Mouse (Mus musculus) megakaryocyte, adult 5-6 weeks (primary cell): ENCODE data around the gene Pcna. TPM values are rescaled to one million over a fixed set of nuclear protein-coding genes. Genes with fewer than 3 reads are reported as not detected.

Source experiments
- ATAC-seq: 2 replicates; pipeline ENCODE4 v1.8.0; 2016; ENCODE audit warnings: mild to moderate bottlenecking, inconsistent platforms; ENCODE audit not compliant: poor library complexity, severe bottlenecking
- total RNA-seq, 2 experiments: library from RNA; stranded (forward) in 1 of 2; stranded (reverse) in 1 of 2; fragments of 153-499, 151-499 nt in 1 of 2; fragments of 221-1000, 200-1000 nt in 1 of 2; gene quantifications; 2 replicates each; pipeline versions ENCODE4 v1.2.3 to v1.2.4; 2015 to 2017

Pcna gene
- total RNA-seq (2015) (619 and 646 TPM in 2 replicates), total RNA-seq (2017) (482 and 494 TPM in 2 replicates)

DNA sequence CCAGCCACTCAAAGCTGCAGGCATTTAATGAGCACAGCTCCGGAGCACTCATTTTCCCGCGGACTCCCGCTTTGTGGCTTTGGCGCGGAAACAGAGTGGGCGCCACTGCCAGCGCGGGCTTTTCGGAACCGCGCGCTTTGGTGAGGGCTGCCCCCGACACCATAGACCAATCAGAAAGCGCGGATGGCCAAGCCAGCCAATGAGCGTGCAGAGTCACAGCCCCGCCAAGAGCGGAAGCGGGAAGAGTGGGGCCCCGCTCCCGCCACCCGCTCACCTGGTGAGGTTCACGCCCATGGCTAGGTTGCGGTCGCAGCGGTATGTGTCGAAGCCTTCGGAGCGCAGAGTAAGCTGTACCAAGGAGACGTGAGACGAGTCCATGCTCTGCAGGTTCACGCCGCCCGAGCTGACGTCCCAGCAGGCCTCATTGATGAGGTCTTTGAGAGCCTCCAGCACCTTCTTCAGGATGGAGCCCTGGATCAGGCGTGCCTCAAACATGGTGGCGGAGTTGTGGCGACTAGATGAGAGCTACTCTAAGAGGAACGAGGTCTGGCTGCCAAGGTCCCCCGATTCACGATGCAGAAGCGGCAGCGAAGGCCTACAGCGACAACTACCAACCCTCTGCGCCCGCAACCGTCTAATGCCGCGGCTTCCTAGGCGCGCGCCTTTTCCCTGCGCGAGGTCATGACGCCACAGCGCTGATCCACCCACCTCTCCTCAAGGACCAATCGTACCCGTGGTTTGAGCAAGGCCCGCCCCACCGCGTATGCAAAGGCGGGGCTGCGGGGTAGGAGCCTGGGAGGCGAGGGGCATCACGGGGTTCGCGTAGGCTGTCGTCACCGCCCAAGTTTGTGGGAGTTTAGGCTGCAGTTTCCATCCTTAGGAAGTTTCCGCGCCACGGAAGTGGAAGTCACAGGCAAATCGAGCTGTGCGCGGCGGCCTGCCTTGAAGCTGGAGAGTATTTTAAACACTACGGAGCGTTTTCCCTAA is at the start of gene Pcna:
Gene Pcna (minus strand): TSS at position 773 of the 987 bp plus-strand sequence.
- ATAC-seq, result peak; percentile 93

DNA sequence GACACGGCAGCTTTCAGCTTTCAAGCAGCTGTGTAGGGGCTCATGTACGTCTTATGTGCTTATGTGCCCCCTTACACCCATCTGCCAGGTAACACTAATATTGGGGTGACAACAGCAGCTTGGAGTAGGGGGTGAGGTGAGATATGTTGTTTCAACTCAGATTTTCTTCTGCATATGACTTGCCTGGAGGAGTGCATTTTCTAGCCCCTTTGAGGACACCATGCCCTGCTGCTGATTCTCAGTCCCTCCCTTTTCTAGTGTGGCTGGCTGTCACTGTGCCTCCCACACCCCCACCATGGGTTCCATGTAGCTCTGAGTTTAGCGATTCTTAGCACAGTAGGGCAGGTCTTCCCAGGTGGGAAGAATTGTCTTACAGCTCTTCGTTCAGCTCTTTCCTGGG is 48.3 kb upstream of the Pcna start:
- no peak for ATAC-seq

DNA sequence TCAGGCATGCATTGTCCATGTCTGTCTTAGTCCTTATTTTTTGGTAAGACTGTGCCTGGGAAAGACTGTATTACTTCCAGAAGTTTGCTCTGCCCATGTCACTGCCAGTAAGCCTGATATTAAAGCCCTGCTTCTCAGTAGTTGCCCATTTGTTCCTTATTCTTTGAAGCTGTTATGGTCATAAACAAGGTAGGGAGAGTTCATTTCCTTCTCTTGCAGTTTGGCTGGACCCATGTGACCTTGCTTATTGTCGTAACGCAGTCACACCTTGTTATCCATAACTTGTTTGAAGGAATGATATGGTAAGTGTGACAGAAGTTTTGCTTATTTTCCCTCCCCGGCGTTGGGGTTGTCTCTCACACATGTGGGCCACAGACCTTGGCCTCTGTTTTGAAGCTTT is 45.1 kb upstream of the Pcna start:
- no peak for ATAC-seq

DNA sequence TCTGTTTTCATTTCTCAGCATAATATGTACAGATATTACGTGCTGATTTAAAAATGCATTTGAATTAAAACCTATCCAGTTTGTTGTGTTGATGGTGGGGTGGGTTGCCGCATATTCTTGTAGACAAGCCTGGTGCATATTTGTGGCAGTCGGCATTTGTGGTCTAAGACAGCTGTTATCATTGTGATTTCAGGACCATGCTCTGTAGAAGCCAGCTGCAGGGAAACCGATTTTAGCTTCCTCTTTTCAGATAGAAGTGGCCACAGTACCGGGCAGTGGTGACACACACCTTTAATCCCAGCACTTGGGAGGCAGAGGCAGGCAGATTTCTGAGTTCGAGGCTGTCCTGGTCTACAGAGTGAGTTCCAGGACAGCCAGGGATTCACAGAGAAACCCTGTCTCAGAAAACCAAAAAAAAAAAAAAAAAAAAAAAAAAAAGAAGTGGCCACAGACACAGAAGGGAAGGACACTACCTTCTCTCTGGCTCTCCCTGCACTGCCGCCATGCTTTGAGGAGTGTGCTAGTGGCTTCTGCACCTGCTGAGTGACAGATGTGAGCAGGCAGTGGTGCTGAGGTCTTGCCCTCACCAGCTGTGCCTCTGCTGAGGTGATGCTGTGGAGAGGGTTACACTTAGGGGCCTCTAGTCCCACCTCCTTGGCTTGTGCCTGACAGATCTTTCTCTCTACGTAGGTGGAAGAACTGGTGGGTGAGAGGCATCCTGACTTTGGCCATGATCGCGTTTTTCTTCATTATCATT is 40.8 kb upstream of the Pcna start:
- ATAC-seq, result peak; percentile 59

DNA sequence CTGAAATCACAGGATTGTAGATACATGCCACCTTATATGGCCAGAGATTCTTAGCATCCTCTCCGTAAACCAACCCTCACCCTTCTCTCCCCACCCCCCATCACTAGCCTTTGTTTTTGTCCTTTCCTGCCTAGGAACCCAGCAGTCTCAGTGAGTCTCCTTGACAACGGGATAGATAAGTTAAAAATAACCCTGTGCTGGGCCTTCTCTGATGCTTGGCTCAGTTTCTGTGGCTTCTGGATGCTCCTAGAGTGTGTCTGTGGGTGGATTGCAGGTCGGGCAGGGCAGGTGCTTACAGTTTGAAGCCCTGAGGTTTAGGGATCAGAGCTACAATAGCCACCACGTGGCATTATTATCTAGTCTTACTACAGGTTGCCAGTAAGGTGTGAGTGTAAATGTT is 39.0 kb upstream of the Pcna start:
- no peak for ATAC-seq

DNA sequence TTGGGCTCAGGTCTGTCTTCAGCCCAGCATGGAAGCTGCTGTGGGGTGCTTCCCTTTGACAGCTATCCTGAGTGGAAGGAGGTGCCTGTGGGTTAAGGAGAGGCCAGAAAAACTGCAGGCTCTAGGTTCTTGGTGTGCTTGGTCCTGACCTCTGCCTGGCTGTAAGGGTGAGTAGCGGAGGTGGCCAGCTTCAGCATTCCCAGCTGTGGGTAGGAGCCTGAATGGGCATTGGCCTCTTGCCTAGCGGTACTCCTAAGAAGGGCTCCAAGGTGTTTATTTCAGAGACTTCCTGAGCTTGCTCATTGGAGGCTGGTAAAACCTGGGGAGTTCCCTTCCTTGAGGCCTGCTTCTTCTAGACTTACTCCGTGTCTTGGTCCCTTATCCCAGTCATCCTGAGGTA is 38.2 kb upstream of the Pcna start:
- no peak for ATAC-seq

DNA sequence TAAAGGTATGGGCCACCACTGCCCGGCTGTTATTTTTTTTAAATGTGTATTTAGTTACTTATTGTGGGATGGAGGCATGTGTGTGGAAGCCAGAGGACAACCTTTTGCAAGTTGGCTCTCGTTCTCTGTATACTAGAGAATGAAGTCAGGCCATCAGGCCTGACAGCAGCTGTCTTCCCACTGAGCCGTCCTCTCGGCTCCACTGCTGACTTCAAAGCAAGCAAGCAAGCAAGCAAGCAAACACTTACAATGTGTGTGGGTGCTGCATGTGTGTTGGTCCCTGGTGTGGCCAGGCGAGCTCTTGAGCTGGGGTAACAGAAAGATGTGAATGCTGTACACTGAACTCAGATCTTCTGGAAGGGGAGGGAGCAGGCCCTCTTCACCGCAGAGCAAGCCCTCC is 37.7 kb upstream of the Pcna start:
- ATAC-seq, result no peak

DNA sequence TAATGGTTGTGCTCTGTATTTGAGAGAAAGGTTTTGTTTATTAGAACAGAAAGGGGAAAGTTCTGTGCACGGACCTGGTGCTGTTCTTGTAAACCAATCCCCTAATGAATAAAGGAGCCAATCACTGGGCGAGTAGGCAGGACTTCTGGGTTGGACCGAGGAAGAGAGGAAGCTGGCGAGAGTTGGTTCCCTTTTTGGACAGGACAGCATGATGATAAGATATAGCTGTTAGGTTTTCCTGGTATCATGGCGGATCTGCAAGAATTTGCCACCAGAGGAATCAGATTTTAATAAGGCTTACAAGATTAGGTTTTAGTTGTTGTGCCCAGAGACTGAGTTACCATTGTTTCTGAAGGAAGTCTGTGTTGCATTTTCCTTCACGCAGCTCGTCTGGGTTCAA is 36.1 kb upstream of the Pcna start:
- peak; percentile 63; the same call in 1 of the 2 replicates for ATAC-seq

DNA sequence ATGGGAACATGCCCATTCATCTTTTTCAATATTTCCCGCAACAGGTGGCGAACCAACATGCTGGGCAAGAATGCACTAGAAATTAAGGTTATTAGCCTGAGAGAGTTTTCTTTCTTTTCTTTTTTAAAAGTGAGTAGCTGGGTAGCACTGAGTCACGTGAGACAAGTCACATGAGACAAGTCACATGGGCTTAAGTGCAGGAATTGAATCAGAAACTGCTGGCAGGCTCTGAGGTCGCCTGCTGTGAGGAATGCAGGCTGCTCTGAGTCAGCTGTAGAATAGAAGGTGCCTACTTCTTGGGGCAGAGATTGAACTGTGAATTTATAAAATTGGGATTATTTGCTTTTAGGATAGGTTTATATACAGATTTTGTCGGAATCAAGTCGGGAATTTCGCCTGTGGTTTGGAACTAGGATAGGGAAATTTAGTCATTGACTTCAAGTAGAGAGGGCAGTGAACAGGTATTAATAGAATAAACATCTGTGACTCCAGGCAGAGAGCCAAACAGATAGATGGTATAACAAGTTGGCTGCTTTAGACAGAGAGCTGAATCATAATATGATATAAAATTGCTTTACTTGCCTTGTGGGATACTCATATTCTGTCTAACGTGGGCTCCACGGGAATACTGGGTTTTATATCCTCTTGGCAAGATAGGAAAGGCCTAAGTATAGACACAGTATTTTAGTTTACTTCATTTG is 33.4 kb upstream of the Pcna start:
- no peak for ATAC-seq

DNA sequence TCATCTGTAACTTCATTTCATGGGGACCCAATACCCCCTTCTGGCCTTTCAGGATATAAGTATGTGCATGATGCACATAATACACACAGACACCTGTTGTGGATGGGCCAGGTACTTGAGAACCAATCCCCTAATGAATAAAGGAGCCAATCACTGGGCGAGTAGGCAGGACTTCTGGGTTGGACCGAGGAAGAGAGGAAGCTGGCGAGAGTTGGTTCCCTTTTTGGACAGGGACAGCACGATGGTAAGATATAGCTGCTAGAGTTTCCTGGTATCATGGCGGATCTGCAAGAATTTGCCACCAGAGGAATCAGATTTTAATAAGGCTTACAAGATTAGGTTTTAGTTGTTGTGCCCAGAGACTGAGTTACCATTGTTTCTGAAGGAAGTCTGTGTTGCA is 32.6 kb upstream of the Pcna start:
- ATAC-seq, result peak; percentile 53; the same call in 1 of the 2 replicates

DNA sequence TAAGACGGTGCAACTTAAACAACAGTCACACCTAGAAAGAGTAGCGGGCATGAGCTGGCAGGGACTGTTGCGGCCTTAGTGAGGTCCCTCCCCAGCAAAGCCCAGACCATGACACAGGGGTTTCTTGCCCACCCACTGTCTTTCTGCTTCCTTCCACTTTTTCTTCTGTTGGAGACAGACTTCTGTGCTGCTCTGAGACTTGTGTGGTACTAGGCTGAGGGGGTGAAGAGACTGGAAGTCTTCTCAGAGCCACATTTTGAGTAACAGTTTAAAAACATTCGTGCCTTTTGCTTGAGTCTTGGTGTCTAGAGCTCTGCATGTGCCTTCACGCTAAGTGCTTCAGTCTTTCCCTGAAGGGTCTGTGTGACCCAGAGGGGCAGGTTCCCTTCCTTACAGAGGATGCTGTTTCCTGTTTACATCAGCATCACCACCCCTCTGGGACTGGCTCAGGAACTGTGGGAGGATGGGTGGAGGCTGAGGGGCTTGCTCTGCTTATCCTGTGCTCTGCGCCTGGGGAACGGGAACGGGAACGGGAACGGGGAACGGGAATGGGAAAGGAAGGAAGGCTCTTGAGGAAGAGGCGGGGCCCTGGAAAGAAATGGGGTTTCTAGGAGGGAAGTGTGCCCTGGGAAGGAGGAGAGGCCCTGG is 31.5 kb upstream of the Pcna start:
- no peak for ATAC-seq

DNA sequence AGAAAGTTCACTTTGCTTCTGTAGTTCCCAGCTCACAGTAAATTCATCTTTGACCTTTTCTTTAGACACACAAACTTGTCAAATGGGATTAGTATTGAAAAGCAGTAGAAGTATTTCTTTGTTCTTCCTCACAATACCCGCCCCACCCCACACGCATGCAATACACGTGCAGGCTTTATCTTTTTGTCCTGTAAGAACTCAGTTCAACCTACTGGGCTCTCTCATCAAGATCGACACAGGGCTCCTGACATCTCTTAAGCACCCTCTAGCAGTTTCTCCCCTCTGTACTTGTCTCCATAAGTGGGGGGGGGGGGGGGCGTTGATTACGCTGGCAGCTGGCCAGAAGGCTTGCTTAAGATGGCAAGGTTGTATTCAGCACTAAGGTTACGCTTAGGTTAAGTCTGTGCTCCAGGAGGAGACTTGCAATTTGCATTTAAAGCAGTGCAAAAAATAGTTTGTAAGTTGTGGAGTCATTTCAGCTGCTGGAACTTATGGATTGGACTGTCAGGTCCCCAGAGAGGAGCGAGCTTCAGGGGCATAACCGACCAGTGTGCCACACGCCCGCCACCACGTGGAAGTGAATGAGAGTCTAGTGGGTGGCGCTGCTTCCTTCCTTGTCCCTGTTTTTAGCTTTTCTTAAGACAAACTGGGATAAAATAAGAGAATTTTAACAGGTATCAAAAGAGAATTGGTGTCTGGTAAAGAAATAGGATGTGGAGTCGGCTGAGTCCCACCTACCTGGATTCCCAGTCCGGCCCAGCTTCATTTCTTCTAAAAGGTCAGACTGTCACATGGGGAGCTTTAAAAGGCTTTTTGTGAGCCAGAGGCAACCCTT is 30.3 kb upstream of the Pcna start:
- ATAC-seq, result no peak

DNA sequence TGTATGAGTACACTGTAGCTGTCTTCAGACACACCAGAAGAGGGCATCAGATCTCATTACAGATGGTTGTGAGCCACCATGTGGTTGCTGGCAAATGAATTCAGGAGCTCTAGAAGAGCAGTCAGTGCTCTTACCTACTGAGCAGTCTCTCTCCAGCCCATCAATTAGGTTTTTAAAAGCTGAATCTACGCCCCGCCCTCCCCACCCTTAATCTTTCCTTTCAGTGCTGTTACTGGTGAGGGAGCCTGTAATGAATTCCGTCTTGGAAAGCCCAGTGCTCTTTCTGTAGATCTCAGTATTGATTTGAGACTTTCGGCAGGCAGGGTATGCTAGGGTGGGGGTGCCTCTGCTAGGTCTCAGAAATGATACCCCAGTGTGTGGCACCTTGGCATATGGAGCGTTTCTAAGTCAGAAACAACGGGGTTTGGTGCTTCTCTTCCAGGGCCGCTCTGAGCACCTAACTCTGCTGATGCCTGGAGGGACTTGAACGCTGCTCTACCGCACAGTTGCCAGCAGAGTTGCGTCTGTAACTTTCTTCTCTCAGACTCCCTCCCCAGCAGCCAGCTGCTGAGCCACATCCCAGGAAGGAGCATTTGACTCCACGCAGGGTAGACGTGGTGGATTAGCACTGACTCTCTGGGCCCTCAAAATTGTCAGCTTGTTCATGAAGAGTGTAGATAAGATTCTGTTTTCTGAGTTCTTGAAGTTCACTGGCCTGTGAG is 29.5 kb upstream of the Pcna start:
- ATAC-seq, result no peak

DNA sequence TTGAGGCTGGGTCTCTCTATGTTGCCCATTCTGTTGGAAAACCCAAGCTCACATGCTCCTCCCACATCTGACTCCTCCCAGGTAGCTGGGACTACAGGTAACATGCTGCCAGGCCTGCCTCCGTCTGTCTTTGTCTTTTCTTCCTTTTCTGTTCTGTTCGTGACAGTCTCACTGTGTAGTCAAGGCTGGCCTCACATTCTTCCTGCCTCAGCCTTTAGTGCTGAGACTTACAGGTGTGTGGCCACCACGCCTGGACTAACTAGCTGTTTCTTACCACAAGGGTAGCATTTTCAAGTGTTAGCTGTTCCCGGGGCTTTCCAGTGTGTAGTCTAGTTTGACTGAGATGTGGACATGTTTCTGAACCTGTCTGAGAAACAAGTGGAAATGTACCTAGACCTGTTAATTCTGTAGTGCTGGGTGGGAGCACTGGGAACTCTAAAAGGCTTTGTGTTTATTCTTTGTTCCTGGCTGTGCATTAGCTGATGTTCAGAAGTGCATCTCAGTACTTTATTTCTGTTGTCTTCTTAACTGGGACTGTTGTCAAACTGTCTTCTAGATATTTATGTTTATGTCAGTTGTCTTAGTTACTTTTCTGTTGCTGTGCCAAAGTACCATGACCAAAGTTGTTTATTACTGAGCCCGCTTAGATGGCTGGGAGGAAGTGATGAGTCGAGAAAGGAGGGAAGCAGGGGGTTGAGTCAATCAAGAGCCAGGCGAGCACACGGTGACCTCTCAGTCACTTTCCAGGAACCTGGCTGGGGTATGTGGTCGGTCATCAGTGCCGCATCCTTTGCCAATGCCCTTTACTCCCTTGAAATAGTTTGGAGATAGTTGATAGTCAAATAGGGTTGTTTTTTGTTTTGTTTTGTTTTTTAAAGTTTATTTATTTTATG is 28.7 kb upstream of the Pcna start:
- ATAC-seq, result peak; percentile 73

DNA sequence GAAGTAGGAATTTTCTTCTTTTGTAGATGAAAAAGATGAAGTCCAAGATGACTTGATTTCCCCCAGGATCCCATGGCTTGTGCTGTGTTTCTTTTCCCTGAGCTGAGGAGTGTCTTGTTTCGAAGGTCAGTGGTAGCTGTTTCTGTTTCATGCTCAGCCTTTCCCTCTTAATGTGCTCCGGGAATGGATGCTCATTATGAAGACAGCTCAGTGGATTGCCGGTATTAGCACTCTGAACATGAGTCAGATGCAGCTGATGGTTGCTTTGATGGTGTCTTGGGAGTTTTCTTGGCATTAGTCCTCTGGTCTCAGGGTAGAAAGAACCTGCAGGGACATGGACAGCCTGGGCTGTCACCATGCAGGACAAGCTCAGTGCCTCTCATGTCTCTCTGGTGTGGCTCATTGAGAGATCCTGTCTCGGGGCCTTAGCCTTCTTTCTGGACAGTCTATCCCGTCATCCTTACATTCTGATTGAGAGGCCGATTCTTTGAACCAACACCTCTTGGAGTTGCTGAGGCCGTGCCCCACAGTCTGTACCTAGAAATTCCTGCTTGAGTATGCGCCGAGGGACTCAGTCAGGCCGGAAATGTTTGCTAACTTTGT is 27.5 kb upstream of the Pcna start:
- ATAC-seq, result no peak

DNA sequence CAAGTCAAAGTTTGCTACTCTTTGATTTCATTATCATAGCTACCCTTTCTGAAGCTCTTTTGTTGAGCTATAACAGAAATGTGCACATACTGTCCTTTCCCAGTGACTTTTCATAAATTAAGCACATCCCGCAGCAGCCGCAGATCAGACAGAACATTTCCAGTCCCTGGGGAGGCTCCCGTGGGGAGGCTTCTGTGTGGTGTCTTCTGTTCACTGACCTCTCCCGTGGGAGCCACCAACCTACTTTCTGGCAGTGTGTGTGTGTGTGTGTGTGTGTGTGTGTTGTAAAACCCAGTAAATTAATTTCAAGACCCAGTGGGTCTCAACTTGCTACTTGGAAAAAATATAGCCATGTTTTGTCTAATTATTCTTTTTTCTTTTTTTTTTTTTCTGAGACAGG is 26.9 kb upstream of the Pcna start:
- no peak for ATAC-seq

DNA sequence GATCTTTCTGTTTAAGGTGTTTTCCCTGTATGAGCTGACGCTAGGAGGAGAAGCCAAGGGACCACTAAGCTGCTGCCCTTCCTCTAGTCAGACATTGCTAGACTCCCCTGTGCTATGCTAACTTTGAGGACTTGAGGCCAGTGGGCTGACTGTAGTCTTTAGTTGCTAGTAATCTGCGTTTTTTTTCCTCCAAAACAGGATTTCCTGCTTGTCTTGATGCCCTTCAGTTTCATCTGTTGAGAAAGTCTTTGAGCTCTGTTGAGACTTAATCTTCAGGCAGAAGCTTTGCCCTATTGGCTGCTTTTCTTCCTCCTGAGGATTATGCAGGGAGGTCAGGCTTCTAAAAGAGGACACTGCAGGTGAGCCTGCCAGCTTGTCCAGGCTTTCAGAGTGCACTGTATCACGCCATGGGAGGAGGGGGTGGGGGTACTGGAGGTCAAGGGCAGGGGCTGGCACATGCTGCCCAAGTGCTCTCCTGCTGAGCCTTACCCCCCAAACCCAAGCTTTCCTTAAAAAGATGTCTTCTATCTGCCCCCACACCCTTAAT is 26.3 kb upstream of the Pcna start:
- no peak for ATAC-seq
